Mouse (Mus musculus) stomach, postnatal 0 days (tissue): ENCODE measurements around the gene Mrln.

ENCODE experiments used
- CTCF ChIP-seq: IDR thresholded peaks from 2 replicates; pipeline ENCODE4 v1.5.1; 2016; ENCODE audit warnings: antibody characterized with exemption, low read depth, mild to moderate bottlenecking, moderate library complexity
- EP300 ChIP-seq: optimal IDR thresholded peaks from 2 replicates; pipeline ENCODE3; 2016; ENCODE audit warnings: antibody characterized with exemption

DNA sequence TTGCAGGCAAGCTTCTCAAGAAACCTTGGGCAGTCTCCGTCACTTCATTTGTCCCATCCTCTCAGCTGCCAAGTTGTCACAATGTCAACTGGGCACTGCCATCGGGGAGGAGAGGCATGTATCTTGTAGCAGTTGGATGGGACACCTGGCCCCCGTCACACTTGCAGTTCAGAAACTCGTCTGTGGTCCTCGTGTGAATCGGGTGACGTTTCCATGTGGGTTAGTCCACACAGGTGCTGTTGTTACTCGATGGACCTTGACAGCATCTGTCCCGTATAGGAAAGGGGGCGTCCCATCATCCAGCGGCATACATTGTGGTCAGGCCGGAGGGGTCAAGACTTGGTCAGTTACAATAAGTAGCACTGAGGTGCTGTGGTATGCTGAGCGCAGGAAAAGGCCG, 43.0 kb upstream of the Mrln start:
- no peak for TF ChIP-seq EP300
- no peak for TF ChIP-seq CTCF
